Mouse (Mus musculus): ENCODE results near the gene Amz1. TPM values are rescaled to one million over a fixed set of nuclear protein-coding genes. Genes with fewer than 3 reads are reported as not detected.

The Amz1 gene
- total RNA-seq, 2 experiments from 2014 or later, result 0.17 TPM; not detected in 1

DNA sequence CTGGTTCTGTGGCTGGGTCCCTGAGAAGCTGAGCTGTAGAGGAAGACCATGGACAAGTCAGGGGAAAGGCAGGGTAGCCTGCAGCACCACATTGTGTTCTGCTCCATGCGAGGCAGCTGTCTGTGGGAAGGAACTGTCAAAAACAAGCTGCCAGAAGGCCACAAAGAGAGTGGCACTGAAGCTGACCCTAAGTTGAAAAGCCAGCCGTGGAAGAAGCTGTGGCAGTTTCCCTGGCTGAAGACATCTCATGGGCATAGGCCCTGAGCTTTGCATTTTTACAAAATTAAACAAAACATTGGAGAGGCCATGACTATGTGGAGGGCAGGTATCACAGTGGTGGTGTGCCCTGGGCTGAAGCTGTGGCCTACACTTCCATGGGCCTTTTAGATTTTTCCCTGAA lies 75.3 kb downstream of the Amz1 start:
- intact Hi-C loops (cut with DNase I), result no loop called here

GRCm38 (mm10) chr5:140800288-140800923 lies 76.5 kb downstream of the Amz1 start:
- Histone ChIP-seq H3K27ac (peak overlapping the region; percentile 38; the same call in 1 of the 2 replicates), H3K4me3 (no peak overlapping the region)
- TF ChIP-seq CTCF (IDR thresholded peaks at IDR 0.05), result no peak
- intact Hi-C loops (cut with DNase I), result no loop called here
- DNase-seq, result no peak

More for the DNA sequence above, 75.3 kb downstream of the Amz1 start:
- DNase-seq, result no peak
- no peak overlapping the region for H3K4me3 ChIP-seq
- TF ChIP-seq CTCF (IDR thresholded peaks at IDR 0.05), result no peak
- H3K27ac ChIP-seq, result no peak overlapping the region; the same call in 1 of the 2 replicates

- intact Hi-C loops (cut with DNase I), result no loop called here
- Histone ChIP-seq H3K4me3 (no peak overlapping the region), H3K27ac (0 out of 2 replicates have a peak overlapping the region, but pooled peaks have one; percentile 31)
- no peak for DNase-seq
- TF ChIP-seq CTCF (IDR thresholded peaks at IDR 0.05), result no peak
Observed at GRCm38 (mm10) chr5:140801782-140802181, 77.9 kb downstream of the Amz1 start.

DNA sequence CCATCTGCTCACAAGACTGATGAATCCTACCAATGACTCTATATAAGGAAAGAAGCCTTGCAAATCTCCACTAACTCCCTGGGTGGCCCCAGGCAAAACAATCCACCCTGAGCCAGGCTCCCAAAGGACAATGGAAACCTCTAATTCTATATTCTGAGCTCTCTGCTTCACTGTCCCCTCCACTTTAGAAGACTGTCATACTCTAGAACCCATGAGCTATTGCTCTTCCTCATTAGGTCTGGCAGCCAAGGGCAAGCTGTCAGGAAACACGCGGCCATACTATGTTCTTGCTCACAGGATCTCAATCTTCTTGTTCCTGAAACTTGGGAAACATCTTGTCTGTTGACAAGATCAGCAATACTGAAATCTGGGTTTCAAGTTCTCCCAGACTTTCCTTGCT lies 82.3 kb downstream of the Amz1 start:
- DNase-seq, result no peak
- intact Hi-C loops (cut with DNase I), result no loop called here

GRCm38 (mm10) chr5:140806939-140807338 lies 83.0 kb downstream of the Amz1 start:
- no peak overlapping the region for H3K4me3 ChIP-seq
- no peak overlapping the region for H3K27ac ChIP-seq
- DNase-seq, result no peak
- TF ChIP-seq CTCF (IDR thresholded peaks at IDR 0.05), result no peak
- intact Hi-C loops (cut with DNase I), result no loop called here

More for the DNA sequence above, 82.3 kb downstream of the Amz1 start:
- Histone ChIP-seq H3K4me3 (no peak overlapping the region), H3K27ac (peak overlapping the region; percentile 31; the same call in 1 of the 2 replicates)
- TF ChIP-seq CTCF (IDR thresholded peaks at IDR 0.05), result no peak

Other genes starting within 250 kb of the Amz1 start
- 1 to 10 TPM; 4.3 to 7.4 TPM for gene Chst12, start 218.6 kb upstream of the Amz1 start, total RNA-seq (2021)
- not detected for gene Grifin, start 159.1 kb upstream of the Amz1 start, total RNA-seq (2021)
- gene Lfng, start 116.8 kb upstream of the Amz1 start, total RNA-seq (2021), result 1 to 10 TPM; 3.2 to 6.1 TPM
- gene Ttyh3, start 75.1 kb upstream of the Amz1 start, total RNA-seq (2021), result 1 to 10 TPM; 4.0 to 4.4 TPM
- 1 to 10 TPM; 2.2 to 3.3 TPM for gene Iqce, start 21.7 kb upstream of the Amz1 start, total RNA-seq (2021)
- gene Brat1, start 19.1 kb upstream of the Amz1 start, total RNA-seq (2021), result 1 to 10 TPM; 4.9 to 5.5 TPM
- 10 to 100 TPM; 21.7 to 29.8 TPM for gene Gna12, start 106.3 kb downstream of the Amz1 start, total RNA-seq (2021)